Mouse (Mus musculus): ENCODE measurements around the gene Cavin1. TPM values are rescaled to one million over a fixed set of nuclear protein-coding genes. Genes with fewer than 3 reads are reported as not detected.

The Cavin1 gene
- polyA plus RNA-seq, 1 experiment = 235 TPM

- no peak for DNase-seq (ENCODE audit: low read depth)
These were observed 10.5 kb upstream of the Cavin1 start for GRCm38 (mm10) chr11:100981236-100981635.

- DNase-seq (ENCODE audit: low read depth) = no peak
These were observed 9.8 kb upstream of the Cavin1 start for GRCm38 (mm10) chr11:100980438-100980837.

- peak; percentile 95 for DNase-seq (ENCODE audit: low read depth)
These were observed 9.2 kb upstream of the Cavin1 start for GRCm38 (mm10) chr11:100979887-100980286.

GRCm38 (mm10) chr11:100975241-100975640, 4.6 kb upstream of the Cavin1 start:
- DNase-seq (ENCODE audit: low read depth) = no peak

- no peak for DNase-seq (ENCODE audit: low read depth)
These were observed 3.8 kb upstream of the Cavin1 start for GRCm38 (mm10) chr11:100974381-100974970.

DNA sequence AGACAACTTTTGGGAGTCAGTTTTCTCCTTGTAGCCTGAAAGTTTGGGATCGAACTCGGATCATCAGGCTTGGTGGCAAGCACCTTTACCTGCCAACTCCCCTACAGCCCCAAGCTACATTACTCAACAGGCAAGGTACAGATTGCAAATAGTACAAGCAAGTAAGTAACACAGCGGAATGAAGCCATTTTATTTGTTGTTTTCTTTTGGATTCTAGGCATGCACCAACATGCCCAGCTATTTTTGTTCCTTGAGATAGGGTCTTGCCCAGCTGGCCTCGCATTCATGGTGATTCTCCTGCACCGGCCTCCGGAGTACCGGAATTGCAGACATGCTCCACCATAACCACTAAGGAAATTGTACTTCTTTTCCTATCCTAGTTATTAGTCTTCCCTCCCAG, 2.6 kb upstream of the Cavin1 start:
- DNase-seq (ENCODE audit: low read depth) = no peak

DNA sequence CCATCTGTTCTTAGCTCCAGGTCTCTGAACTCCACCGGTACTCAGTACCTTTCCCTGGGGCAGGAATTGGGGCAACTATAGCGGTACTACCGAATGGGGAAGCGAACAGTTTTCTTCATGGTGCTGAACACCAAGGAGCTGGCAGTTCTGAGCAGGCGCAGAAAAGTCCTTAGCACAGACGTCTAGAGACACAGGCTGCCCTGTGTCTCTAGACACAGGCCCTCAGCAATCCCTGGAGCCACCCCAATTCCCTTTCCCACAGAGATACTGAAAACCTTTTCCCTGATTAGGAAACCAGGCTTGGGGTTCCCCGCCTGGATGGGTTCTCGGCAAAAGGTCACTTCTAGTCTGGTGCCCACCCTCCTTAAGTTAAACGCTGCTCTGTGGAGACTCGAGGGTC, 768 bp upstream of the Cavin1 start:
- no peak for DNase-seq (ENCODE audit: low read depth)

DNA sequence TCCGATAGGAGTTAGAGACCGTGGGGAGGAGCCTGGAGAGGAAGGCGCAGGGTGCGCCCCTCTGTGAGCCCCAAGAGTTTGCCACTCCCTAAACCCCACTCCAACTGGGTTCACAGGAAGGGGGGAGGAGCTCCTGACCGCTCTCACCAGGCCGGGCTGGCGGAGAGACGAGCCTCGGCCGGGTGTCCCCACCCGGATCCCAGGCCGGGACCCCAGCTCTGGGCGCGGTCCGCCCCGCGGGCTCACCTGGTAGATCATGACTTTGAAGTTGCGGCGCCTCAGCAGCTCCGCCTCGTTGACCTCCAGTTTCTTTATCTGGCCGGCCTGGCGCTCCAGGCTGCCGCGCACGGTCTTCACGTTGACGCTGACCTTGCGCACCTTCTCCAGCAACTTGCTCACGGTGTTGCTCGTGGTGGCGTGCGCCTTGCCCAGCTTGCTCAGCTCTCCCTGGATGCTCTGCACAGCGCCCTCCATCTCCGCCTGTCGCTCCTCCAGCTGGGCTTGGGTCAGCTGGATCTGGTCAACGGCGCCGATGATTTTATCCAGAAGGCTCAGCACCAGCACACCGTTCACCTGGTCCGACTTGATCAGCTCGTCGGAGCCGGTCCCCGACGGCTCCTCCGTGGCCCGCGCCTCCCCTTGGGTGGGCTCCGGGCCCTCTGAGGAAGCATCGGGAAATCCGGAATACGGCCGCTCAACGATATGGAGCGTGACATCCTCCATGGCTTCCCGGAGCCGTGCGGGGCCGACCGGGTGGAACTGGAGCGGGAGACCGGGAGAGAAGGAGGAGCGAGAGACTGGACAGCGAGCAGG, 737 bp downstream of the Cavin1 start:
- DNase-seq (ENCODE audit: low read depth) = no peak

DNA sequence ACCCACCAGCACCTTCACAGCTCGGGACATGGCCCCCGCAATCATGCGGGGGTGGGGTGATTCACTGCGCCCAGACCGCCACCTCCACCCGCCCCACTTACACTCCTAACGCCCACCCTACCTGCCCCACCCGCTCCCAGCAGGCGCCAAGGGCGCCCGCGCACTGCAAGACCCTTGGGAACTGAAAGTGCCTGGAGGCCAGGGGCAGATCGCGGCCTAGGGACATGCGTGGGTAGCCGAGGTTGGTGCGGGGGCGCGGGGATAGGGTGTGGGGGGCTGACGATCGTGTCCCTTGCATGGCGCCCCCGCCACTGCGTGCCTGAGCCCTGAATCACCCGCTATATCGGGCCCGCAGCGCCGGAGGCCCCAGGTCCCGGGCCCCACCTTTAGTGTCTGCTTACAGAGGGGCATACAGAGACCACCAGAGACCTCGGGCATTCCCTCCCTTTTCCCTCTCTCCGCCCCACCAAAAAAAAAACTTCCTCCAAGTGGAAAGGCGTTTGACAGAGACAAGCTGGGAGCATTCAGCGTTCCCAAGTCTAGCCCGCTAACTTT, 1.4 kb downstream of the Cavin1 start:
- no peak for DNase-seq (ENCODE audit: low read depth)

GRCm38 (mm10) chr11:100968501-100968900, 2.2 kb downstream of the Cavin1 start:
- no peak for DNase-seq (ENCODE audit: low read depth)

DNA sequence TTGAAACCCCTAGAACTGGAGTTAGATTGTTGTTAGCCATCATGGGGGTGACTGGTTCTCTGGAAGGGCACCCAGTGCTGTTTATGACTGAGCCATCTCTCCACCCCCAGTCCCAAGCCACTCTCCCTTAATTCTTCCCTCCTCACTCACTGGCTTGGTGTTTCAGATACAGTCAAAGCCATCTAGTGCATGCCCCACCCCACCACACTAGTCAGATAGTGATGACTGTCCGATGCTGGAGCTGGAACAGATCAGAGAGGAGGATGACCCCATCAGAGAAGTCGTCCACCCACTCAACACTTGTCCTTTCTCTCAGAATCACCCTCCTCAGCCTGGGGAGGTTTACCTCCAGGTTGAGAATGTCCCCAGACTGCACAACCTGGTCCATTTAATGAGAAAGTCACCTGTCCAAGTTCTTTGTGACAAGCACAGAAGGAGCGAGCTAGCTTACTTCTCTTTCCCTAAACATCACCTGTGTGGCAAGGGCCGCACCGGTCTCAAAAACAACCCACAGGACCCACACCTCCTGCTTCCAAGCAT, 2.7 kb downstream of the Cavin1 start:
- no peak for DNase-seq (ENCODE audit: low read depth)

- no peak for DNase-seq (ENCODE audit: low read depth)
These were observed 3.3 kb downstream of the Cavin1 start for GRCm38 (mm10) chr11:100967376-100967775.

- DNase-seq (ENCODE audit: low read depth) = no peak
These were observed 4.9 kb downstream of the Cavin1 start for GRCm38 (mm10) chr11:100965760-100966159.

- DNase-seq (ENCODE audit: low read depth) = no peak
These were observed 5.7 kb downstream of the Cavin1 start for GRCm38 (mm10) chr11:100964901-100965542.

DNA sequence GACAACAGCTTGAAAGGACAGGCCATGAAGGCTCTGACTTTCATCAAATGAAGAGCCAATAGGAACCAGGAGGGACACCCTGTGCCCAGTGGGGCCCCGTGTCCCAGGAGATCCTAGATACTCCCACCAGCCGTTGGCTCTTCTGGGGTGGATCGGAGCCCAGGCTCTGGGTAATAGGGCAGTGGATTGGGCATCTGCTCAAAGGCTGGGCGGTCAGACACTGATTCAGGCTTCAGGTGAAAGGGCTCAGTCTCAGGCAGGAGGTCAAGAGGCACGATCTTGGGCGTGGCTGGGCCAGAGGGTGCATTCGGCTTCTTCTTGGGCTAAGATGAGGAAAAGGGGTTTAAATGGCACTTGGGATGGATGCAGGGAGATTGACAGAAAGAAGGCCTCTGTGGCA, 6.5 kb downstream of the Cavin1 start:
- DNase-seq (ENCODE audit: low read depth) = no peak

DNA sequence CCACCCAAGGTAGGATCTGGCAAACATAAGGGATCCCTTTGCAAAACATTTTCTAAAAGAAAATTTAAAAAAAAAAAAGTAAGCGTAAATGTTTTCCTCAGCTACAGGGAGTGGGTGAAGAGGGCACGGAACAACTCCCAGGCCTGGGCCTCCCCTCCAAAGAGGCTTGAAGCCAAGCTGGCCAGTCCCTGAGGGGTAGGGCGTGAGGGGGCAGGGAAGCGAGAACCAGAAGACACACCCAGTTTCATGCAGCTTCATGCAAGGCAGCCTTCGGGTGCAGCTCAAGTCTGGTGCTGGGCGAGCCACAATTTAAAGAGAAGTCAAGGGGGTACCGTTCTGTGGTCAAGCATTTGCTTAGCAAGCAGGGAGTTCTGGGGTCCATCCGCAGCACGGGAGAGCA, 7.0 kb downstream of the Cavin1 start:
- no peak for DNase-seq (ENCODE audit: low read depth)

DNA sequence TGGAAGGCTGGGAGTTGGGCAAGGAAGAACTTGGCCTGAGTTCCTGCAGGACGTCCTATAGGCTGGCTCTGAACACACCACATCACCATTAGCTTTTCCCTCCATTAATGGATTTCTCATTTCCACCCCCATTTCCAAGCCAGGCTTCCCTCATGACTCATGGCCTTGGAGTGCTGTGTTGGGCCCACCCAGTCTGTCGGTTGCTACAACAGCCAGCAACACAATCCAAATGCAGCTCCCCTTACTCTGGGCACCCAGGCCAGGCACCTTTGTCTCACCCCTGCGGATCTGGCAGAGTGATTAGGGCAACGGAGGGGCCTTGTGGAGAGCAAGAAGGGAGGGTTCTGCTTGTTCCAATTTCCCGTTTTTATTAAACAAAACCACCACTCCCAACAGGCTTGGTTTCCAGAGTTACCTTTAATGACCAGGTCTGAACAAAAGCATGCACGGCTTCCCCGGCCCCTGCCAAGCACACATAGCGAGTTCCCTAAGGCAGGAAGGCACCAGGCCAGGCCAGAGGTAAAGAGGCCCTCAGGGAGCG, 8.2 kb downstream of the Cavin1 start:
- DNase-seq (ENCODE audit: low read depth) = no peak

DNA sequence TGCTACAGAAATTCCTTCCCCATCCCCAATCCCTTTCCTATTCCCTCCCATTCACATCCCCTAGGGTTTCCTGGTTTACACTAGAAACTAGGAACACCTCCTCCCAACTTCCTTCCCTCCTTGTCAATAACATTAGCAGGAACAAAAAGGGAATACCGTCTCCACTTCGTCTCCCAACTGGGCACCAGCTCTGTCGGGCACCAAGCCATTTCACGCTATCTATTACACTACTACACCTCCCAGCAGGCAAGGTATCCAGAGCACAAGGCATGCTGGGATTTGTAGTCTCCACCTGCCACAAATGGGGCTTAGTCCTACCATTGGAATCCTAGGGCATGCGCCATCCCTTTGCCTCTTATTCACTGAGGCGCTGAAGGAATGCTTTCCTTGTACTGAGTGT, 10.1 kb downstream of the Cavin1 start:
- no peak for DNase-seq (ENCODE audit: low read depth)

- DNase-seq (ENCODE audit: low read depth) = no peak
These were observed 10.9 kb downstream of the Cavin1 start for GRCm38 (mm10) chr11:100959826-100960225.

- DNase-seq (ENCODE audit: low read depth) = no peak
These were observed 11.2 kb downstream of the Cavin1 start for GRCm38 (mm10) chr11:100959464-100959810.

GRCm38 (mm10) chr11:100958613-100959463, 11.8 kb downstream of the Cavin1 start:
- DNase-seq (ENCODE audit: low read depth) = no peak

Data from gonadal fat pad, adult 2 months (tissue).